Mouse (Mus musculus): ENCODE data around the gene Brsk1. TPM values are rescaled to one million over a fixed set of nuclear protein-coding genes. Genes with fewer than 3 reads are reported as not detected.

Gene Brsk1
- polyA plus RNA-seq, 1 experiment from 2014 or later, result 3.0 TPM

GRCm38 (mm10) chr7:4764946-4765710, 74.7 kb downstream of the Brsk1 start:
- Histone ChIP-seq H3K4me2 (replicated peaks; ENCODE audit: low read depth, low read length) (no peak overlapping the region), H3K36me3 (ENCODE audit: control insufficient read depth, insufficient read depth, low read length) (no peaks in the 10 kb centered on the region), H3K4me1 (ENCODE audit: control insufficient read depth, insufficient read depth, low read length) (no peaks in the 10 kb centered on the region), H3K27me3 (ENCODE audit: control insufficient read depth, insufficient read depth, low read length) (no peaks in the 10 kb centered on the region), H3K27ac (ENCODE audit: low read depth, low read length) (no peak overlapping the region), H3K9ac (ENCODE audit: low read depth, low read length) (no peak overlapping the region), H3K4me3 (ENCODE audit: low read length) (no peak overlapping the region), H3K9me3 (ENCODE audit: control insufficient read depth, low read length) (0 out of 2 replicates have a peak, but pooled peaks cover 3% of the 10 kb centered on the region)
- WGBS, result 20% methylated on average over 4 of the region's 4 CpGs
- ATAC-seq (ENCODE audit: low FRiP score, low TSS enrichment), result no peak

Other genes with a start within 250 kb of the Brsk1 start
- gene Rdh13, start 245.0 kb upstream of the Brsk1 start, polyA plus RNA-seq (2014; fragmentation: Nextera tagmentation; extraction: Ambion mirVana), result 23.4 and 32.9 TPM in 2 replicates
- 3.0 and 6.8 TPM in 2 replicates for gene Eps8l1, start 229.9 kb upstream of the Brsk1 start, polyA plus RNA-seq (2014; fragmentation: Nextera tagmentation; extraction: Ambion mirVana)
- 50.8 and 51.2 TPM in 2 replicates for gene Ppp1r12c, start 188.9 kb upstream of the Brsk1 start, polyA plus RNA-seq (2014; fragmentation: Nextera tagmentation; extraction: Ambion mirVana)
- 13.4 and 20.6 TPM in 2 replicates for gene Tnnt1, start 174.2 kb upstream of the Brsk1 start, polyA plus RNA-seq (2014; fragmentation: Nextera tagmentation; extraction: Ambion mirVana)
- gene Tnni3, start 166.4 kb upstream of the Brsk1 start, polyA plus RNA-seq (2014; fragmentation: Nextera tagmentation; extraction: Ambion mirVana), result 4.9 and 8.1 TPM in 2 replicates
- gene Dnaaf3, start 158.2 kb upstream of the Brsk1 start, polyA plus RNA-seq (2014; fragmentation: Nextera tagmentation; extraction: Ambion mirVana), result 1.3 and 2.4 TPM in 2 replicates
- 5.3 and 5.5 TPM in 2 replicates for gene Syt5, start 143.1 kb upstream of the Brsk1 start, polyA plus RNA-seq (2014; fragmentation: Nextera tagmentation; extraction: Ambion mirVana)
- 0.09 TPM in 1 of 2 replicates, not detected in the other for gene Ptprh, start 86.6 kb upstream of the Brsk1 start, polyA plus RNA-seq (2014; fragmentation: Nextera tagmentation; extraction: Ambion mirVana)
- gene Tmem86b, start 59.2 kb upstream of the Brsk1 start, polyA plus RNA-seq (2014; fragmentation: Nextera tagmentation; extraction: Ambion mirVana), result 1.0 and 1.4 TPM in 2 replicates
- gene Ppp6r1, start 31.6 kb upstream of the Brsk1 start, polyA plus RNA-seq (2014; fragmentation: Nextera tagmentation; extraction: Ambion mirVana), result 8.3 and 10.2 TPM in 2 replicates
- gene Hspbp1, start 5.5 kb upstream of the Brsk1 start, polyA plus RNA-seq (2014; fragmentation: Nextera tagmentation; extraction: Ambion mirVana), result 113 and 140 TPM in 2 replicates
- gene Tmem150b, start 34.6 kb downstream of the Brsk1 start, polyA plus RNA-seq (2014; fragmentation: Nextera tagmentation; extraction: Ambion mirVana), result 0.14 TPM in 1 of 2 replicates, not detected in the other
- gene Kmt5c, start 49.5 kb downstream of the Brsk1 start, polyA plus RNA-seq (2014; fragmentation: Nextera tagmentation; extraction: Ambion mirVana), result 59.3 and 69.2 TPM in 2 replicates
- 47.1 and 62.7 TPM in 2 replicates for gene Cox6b2, start 62.5 kb downstream of the Brsk1 start, polyA plus RNA-seq (2014; fragmentation: Nextera tagmentation; extraction: Ambion mirVana)
- gene Fam71e2, start 80.7 kb downstream of the Brsk1 start, polyA plus RNA-seq (2014; fragmentation: Nextera tagmentation; extraction: Ambion mirVana), result not detected in 2 replicates
- 0.31 TPM in 1 of 2 replicates, not detected in the other for gene Il11, start 92.3 kb downstream of the Brsk1 start, polyA plus RNA-seq (2014; fragmentation: Nextera tagmentation; extraction: Ambion mirVana)
- 0.63 TPM in 1 of 2 replicates, not detected in the other for gene Tmem190, start 92.3 kb downstream of the Brsk1 start, polyA plus RNA-seq (2014; fragmentation: Nextera tagmentation; extraction: Ambion mirVana)
- 6.9 and 8.2 TPM in 2 replicates for gene Tmem238, start 99.1 kb downstream of the Brsk1 start, polyA plus RNA-seq (2014; fragmentation: Nextera tagmentation; extraction: Ambion mirVana)
- 251 and 292 TPM in 2 replicates for gene Rpl28, start 102.3 kb downstream of the Brsk1 start, polyA plus RNA-seq (2014; fragmentation: Nextera tagmentation; extraction: Ambion mirVana)
- 465 and 546 TPM in 2 replicates for gene Ube2s, start 122.0 kb downstream of the Brsk1 start, polyA plus RNA-seq (2014; fragmentation: Nextera tagmentation; extraction: Ambion mirVana)
- 0.89 and 1.1 TPM in 2 replicates for gene Shisa7, start 154.1 kb downstream of the Brsk1 start, polyA plus RNA-seq (2014; fragmentation: Nextera tagmentation; extraction: Ambion mirVana)
- gene Isoc2b, start 179.7 kb downstream of the Brsk1 start, polyA plus RNA-seq (2014; fragmentation: Nextera tagmentation; extraction: Ambion mirVana), result 4.5 and 8.3 TPM in 2 replicates
- 0.95 and 1.3 TPM in 2 replicates for gene Isoc2a, start 186.5 kb downstream of the Brsk1 start, polyA plus RNA-seq (2014; fragmentation: Nextera tagmentation; extraction: Ambion mirVana)
- gene Gm36210, start 215.9 kb downstream of the Brsk1 start, polyA plus RNA-seq (2014; fragmentation: Nextera tagmentation; extraction: Ambion mirVana), result 0.22 TPM in 1 of 2 replicates, not detected in the other
- 4.5 and 5.2 TPM in 2 replicates for gene Zfp628, start 224.6 kb downstream of the Brsk1 start, polyA plus RNA-seq (2014; fragmentation: Nextera tagmentation; extraction: Ambion mirVana)
- 3.1 and 3.6 TPM in 2 replicates for gene Nat14, start 231.4 kb downstream of the Brsk1 start, polyA plus RNA-seq (2014; fragmentation: Nextera tagmentation; extraction: Ambion mirVana)
- gene Ssc5d, start 235.2 kb downstream of the Brsk1 start, polyA plus RNA-seq (2014; fragmentation: Nextera tagmentation; extraction: Ambion mirVana), result 1.1 and 2.5 TPM in 2 replicates

All from kidney, embryonic 14.5 days (tissue).